Mouse (Mus musculus): ENCODE measurements at regions not wholly inside any gene's neighbourhood (a gene's known extent, or its start where the extent isn't known, plus 50 kb on each side); places are given as distances from the start of the nearest gene placed in this dataset.

DNA sequence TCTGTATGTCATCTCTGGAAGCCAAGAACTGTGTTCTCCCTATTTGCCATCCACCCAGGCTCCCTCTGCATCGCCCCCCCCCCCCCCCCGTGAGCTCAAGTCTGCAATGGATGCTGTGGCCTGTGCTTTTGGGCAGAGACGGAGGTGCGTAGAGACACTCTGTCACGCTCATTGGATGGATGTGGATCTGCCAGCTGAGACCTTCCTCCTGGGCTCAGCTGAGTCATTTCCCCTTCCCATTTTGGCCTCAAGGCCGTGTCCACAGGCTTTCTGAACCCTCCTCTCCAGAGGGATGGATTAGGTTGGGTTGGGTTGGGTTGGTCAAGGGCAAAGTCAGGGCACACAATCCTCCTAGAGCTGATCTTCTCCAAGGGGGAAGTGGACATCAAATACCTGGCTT lies 72.9 kb upstream of the Sulf2 start:
- no peak for DNase-seq

DNA sequence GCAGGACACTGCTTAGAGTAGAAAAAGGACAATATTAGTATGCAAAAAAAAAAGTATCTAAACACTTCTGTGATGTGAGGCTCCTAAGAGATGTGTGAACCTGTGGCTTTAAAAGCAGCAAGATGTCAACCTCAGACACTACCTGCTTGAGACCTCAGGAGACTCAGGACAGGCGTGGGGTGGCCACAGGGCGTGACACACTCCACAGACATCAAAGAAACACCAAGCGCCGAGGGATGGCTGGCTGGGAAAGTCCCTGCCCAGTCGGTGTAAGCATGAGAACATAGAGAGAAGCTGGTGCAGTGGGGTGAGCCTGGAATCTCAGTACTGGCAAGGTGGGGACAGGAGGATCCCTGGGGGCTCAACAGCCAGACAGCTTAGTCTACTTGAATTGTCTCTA lies 72.0 kb upstream of the Sulf2 start:
- DNase-seq: no peak

DNA sequence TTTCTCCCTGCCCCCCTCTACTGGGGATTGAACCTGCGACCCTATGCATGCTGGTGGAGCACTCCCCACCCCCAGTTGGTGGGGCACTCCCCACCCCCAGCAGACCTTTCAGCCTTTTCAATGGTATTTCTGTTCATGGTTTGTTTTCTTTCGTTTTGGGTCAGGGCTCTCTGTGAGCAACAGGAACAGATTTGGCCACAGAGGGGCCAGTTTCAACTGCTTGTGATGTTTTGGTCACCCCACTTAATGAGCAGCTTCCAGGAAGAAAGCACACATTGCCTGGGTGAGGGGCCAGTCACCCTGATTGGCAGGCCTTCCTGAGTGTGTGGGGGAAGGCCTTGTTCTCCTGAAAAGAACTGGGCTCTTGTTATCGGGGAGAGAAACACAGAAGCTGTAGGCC lies 71.5 kb upstream of the Sulf2 start:
- DNase-seq: no peak

DNA sequence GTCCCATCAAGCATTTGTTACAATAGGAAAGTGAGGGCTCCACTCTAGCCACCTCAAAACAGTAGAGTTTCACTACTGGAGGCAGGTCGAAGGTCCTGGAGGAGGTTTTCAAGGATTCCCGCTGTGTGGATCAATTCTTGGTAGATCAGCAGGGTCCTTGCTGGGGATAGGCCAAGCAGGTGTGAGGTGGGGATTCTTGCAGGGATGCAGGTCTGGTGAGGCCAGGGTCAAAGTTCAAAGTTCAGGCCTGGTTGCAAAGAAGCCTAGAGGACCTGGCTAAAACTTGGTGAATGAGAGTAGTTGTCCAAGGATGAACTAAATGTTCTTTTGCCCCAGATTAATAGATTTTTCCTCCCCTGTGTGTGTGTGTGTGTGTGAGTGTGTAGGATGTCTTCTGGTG lies 70.9 kb upstream of the Sulf2 start:
- DNase-seq: no peak

DNA sequence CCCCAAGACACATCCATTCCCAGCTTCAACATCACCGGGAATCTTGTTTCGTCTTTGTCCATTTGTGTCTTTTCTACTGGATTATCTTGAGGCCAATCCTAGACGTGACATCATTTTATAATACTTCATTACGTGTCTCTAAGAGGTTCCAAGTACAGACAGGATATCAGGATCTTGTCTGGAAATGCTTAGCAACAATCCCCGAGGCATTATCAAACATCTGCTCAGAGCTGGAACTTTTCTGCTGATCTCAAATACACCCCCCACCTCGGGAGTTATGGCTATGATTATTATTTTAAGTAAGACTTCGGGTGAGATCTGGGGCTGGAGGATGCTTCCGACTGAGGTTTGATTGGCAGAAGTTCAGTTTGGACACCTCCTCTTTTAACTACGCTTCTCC lies 69.9 kb upstream of the Sulf2 start:
- DNase-seq: no peak

DNA sequence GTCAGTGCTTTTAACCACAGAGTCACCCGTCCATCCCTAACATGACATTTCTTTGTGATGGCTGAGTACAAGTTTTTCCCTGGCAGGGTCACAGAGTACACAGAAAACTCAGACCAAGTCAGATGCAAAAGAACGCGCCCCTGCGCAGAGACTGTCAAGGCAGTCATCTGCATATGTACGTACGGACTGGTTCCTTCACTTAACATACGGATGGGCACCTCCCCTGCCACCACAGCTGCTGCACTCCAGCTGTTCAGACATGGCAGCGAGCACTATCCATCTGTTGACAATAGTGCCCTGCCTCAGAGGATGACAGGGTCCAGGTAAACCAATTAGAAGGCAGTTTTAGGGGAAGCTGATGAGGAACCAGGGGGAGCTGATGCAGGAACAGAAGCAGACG lies 63.3 kb upstream of the Sulf2 start:
- DNase-seq: no peak

DNA sequence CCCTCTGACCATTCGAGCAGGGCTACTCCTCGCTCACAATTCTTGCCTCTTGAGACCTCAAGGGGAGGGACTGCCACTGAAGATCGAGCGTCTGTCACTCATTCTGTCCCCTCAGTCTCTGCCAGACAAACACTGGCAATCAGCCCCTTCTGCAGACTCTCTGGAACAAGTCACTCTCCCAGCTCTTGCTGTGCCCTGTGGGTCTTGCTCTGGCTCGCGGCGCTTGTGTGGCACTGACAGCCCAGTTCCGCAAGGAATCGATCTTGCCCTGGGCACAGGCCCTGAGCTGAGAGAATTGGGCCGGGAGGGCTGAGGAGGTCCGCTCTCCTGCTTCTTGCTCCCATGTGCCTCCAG lies 61.0 kb upstream of the Sulf2 start:
- no peak for DNase-seq

DNA sequence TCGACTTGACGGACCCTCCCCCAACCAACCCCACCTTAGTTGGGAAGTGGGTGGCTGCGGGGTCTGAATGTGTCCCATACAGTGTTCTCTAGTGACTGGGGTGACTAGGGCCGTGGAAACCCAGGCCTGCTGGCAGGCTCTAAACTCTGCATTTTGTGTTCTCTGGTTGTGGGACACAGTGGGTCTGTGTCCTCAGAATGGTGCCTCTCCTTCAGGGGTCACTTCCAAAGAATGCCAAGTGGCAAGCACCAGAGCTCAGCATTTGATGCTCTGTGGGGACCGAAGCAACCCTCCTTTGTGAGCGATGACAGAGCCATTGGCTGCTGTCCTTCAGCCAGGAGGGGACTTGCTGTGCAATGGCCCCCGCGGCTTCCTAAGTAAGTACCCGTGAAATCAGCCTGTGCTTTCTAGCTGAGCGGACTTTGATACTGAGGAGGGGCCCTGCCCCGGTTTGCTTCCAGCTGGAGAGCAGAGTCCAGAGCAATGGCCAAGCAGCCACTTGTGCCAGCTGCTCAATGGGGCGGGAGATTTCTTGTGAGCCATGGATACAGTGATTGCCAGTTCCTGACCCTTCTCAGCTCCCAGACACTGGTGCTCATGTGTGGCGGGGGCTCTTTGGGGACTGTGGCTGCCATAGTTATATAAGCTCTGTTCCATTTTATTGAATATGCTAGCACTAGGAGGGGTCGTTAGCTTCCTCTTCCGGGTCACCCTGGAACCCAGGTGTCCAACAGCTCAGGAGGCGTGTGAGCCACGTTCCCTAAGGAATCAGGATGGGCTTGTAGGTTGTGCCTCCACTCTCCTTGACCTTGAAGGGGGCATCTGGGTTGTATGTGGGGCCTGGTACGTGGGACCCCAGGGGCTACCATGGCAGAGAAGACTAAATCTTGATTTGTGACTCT lies 60.4 kb upstream of the Sulf2 start:
- peak; percentile 92 for DNase-seq

DNA sequence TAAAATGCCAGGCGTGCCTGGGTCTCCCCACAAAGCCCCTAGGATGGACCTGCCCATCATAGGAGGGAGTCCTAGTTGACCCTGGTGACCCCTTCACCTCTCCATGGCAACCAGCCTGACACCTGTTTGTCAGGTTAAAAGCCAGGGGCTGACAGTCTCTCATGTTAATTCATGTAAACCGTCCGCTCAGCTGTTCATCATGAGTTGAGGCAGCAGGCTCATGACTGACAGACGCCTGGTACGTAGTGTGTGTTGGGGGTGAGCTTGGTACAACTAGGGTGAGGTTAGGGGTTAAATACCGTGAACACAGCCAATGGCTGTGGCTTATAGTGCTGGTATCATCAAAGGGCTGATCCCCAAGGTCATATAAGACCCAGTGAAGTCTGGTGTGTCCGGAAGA lies 59.7 kb upstream of the Sulf2 start:
- no peak for DNase-seq

DNA sequence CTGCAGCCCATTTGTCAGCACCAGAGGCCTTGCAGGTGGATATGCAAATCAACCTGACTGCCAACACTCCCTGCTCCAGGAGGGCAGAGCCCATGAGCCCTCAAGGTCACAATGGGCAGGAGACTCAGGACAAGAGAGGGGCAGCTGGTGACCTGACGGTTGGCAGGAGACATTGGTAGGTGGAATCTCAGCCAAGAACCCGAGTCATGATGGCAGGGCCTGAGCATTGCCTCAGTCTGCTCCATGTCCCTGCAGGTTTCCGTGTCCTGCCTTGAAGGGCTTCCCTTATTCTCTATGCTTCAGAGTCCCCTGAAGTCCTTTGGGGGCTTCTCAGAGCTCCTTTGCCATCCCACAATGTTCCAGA lies 51.7 kb upstream of the Sulf2 start:
- DNase-seq: no peak

DNA sequence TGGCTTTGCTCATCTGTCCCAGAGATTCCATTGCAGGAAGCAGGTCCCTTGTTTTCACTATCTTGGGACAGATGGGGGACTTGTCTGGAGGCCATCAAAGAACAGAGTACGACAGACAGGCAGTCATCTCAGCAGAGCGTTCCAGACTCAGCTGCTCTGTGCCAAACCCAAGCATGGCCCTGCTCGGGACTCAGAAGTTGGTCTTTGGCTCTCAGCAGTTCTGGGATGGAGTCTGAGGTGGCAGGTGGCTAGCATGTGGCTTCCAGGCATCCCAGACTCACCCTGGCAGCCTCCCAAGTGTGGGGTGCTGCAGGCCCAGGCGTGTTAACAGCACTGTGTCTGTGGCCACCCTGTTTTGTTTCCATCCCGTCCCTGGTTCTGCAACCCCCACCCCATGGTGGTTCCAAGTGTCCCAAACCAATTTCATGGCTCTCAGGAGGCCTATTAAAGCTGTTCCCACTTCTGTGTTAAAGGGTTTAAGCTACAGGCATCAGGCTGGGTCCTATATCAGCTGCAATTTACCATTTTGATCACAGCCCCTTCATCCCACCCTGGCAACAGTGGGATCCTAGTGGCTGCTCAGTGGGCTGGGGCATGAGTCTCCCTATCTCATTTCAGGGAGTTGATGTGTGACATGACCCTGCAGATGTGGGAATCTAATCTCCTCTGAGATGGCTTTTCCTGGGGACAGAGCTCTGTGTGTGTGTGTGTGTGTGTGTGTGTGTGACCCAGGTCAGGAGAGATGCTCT lies 51.1 kb upstream of the Sulf2 start:
- DNase-seq: no peak

All from kidney, adult 11 months (tissue).